Comparison of ENCODE assay signal across 1 mouse cellular context in genomic region chr3:133624079-133624875, GRCm38 (mm10).
TF ChIP-seq lines count a peak whose summit lies in the region.

No protein-coding gene starts in this region.

TF ChIP-seq in CH12.LX, 34 proteins besides CTCF, POLR2A, EP300 and RAD21 (continued from another document):
- 0 out of 2 replicates have a peak, but pooled peaks have one; percentile 46 for TF ChIP-seq ZMIZ1 (IDR thresholded peaks at IDR 0.05; ENCODE audit: low read depth, low read length)
- TF ChIP-seq SMC3 (IDR thresholded peaks at IDR 0.05; ENCODE audit: low read depth, low read length) = no peak
- 0 out of 2 replicates have a peak, but pooled peaks have one; percentile 22 for TF ChIP-seq KAT2A (IDR thresholded peaks at IDR 0.05; ENCODE audit: insufficient replicate concordance, low read length)
- TF ChIP-seq MYC (IDR thresholded peaks at IDR 0.05; ENCODE audit: low read depth, low read length) = 0 out of 2 replicates have a peak, but pooled peaks have one; percentile 21
- TF ChIP-seq JUND (conservative IDR thresholded peaks at IDR 0.05; ENCODE audit: low read depth, low read length) = no peak; the same call in 1 of the 2 replicates
- 0 out of 2 replicates have a peak, but pooled peaks have one; percentile 56 for TF ChIP-seq SIN3A (IDR thresholded peaks at IDR 0.05; ENCODE audit: low read length)
- TF ChIP-seq PAX5 (IDR thresholded peaks at IDR 0.05; ENCODE audit: low read length) = no peak
